Mouse (Mus musculus) heart, postnatal 25 days (tissue): Measurements from ENCODE around the gene Atxn7l3. TPM values are rescaled to one million over a fixed set of nuclear protein-coding genes. Genes with fewer than 3 reads are reported as not detected.
A peak's percentile ranks its signal among the peaks of the same experiment; 100 is the strongest.

Experiments used
- DNase-seq: peaks from one replicate; pipeline ENCODE4 v3.0.0; 2022; ENCODE audit warnings: low spot score
- intact Hi-C: fragments of 180-260 bp; cut with DNase I; formaldehyde crosslinking; loops from one replicate; pipeline ENCODE4 v1.15.1; 2025
- total RNA-seq, 2 experiments: library from RNA; stranded (reverse); gene quantifications; 2 replicates each; pipeline ENCODE4 v1.2.3; 2021

Gene Atxn7l3
- total RNA-seq, 2 experiments from 2014 or later: 21.1 to 21.7 TPM

DNA sequence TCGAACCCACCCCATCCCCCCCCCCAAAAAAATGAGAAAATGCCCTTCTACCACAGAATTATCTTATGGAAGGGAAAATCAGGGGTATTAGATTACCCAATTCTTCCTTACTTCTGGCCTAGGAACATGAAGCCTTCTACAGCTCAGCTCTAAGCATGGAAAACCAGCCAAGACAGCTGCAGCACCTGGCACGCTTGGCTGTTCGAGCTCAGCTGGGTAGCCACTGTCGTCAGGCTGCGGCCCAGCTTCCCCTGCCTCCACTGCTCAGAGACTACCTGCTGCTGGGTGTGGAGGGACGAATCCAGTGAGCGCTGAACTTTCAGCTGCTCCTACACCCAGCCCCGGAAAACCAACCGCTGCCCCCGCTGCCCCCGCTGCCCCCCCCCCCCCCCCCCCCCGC, 18.7 kb downstream of the Atxn7l3 start:
- intact Hi-C loops: no loop called here
- no peak for DNase-seq

DNA sequence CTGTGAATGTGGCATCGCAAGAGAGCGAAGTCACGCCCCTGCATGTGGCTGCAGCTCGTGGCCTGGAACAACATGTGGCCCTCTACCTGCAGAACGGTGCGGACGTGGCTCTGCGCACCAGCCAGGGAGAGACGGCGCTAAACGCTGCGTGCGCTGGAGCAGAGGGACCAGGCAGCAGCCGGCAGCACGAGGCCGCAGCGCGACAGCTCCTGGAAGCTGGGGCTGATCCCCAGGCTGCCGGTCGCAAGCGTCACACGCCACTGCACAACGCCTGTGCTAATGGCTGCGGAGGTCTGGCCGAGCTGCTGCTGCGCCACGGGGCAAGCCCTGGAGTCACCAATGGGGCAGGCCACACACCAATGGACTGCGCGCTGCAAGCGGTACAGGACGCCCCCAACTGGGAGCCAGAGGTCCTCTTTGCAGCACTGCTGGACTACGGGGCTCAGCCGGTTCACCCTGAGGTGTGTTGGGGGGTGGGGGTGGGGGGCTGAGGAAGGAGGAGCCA, 20.0 kb downstream of the Atxn7l3 start:
- intact Hi-C loops: no loop called here
- no peak for DNase-seq

DNA sequence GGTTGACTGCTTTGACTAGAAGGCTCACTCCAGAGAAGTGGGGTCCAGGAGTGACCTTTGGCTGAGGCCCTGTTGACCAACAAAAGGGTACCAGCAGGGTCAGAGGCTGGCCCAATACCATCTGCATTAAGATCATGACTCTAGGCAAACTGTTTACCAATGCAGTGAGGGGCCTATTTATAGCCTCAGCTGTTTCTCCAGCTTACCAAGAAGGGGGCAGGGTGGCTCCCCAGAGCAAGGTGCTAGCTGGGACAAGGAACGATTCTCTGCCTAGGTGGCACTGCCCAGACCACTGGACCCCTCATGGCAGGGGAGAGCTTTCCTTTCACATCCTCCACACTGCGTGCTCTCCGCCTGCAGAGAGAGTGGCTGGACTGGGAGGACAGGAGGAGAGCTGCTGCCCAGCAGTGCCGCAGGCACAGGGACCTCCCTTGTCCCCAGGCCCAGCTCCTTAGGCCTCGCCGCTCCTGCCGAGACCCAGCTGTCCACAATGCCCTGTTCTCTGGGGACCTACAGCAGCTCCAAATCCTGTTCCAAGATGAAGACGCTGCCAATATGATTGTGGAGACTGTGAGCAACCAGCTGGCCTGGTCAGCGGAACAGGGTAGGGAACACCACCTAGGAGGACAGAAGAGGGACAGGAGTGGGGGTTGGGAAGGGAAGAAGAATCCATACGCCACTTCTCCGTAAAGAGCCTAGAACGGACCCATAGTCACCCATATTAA, 27.7 kb downstream of the Atxn7l3 start, which contains the start of gene Asb16:
Gene Asb16 (plus strand): TSS at position 224 of the 725 bp plus-strand sequence.
- intact Hi-C loops: loop anchor here (5.0 kb wide), 1 partner anchor 111 kb away; the partner anchor contains the start of gene Tmem101
- DNase-seq: no peak

DNA sequence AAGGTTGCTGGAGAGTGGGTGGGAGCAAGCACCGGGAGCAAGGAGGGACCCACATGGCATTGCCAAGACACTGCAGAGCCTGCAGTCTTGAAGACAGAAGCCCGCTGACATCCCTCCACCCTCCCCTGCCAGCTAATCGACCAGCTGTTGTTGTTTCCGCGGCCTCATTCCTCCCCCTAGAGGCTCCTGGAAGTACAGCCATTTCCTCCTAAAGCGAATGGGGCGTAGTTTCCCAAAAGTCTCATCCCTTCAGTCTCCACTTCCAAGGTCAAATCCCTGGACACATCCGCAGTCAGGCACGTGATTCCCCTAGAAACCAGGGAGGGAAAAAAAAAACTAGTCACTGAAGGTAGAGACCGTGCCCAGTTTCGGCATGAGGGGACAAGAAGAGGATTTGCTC, 29.0 kb downstream of the Atxn7l3 start:
- DNase-seq: peak; percentile 54
- intact Hi-C loops: loop anchor here (1.0 to 5.0 kb wide), 2 partner anchors 110 to 165 kb away; partner anchors contain the start of gene Tmem101

DNA sequence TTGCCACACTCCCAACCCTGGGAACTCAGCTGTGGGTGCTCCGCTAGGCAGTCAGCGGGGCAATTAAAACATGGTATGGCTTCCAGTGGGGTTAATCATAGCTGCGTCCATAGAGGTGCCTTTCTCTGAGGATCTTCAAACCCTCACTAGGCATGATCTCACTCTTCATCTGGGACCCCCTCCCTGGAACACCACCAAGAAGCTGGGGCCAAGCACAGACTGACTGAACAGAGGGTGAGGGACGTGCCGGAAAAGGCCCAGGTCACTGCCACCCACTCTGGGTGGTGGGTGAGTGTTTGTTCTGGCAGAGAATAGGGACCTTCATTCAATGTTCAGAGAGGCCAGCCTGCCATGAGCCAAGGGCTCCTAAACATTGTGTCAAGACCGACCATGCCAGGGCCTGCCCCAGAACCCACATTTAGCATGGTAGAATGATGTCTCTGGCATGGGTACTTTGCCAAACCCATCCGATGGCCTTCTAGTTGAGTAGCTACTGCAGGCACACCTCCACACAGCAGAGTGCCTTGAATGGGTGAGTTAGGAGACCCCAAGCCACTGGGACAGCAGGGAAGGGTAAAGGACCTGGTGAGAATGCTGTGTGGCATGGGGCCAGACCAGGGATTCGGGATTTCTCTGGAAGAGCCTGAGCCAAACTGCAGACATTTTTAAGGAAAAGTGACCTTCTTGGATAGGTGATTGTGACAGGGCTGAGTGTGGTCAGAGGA, 29.6 kb downstream of the Atxn7l3 start:
- no peak for DNase-seq
- intact Hi-C loops: loop anchor here (1.0 to 5.0 kb wide), 2 partner anchors 109 to 164 kb away; partner anchors contain the start of gene Tmem101

DNA sequence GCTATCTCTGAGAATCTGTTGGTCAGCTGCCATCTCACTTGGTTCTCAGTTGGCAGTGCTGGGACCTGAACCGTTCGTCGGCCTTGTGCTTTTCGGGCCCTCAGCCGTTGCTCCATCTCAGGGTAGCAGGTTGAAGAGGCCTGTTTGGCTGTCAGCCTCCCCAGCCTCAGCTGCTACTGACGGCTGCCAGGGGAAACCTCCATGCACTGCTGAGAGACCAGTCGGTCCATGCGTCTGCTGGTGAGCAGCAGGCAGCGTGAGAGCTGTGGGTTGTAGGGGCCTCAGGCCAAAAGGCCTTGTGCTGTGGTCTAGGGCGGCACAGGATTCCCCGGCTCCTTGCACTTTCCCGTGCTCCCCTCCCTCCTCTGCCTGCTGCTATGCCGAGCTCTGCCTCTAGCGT, 30.6 kb downstream of the Atxn7l3 start:
- intact Hi-C loops: loop anchor here (5.0 kb wide), 1 partner anchor 109 kb away; the partner anchor contains the start of gene Tmem101
- no peak for DNase-seq

DNA sequence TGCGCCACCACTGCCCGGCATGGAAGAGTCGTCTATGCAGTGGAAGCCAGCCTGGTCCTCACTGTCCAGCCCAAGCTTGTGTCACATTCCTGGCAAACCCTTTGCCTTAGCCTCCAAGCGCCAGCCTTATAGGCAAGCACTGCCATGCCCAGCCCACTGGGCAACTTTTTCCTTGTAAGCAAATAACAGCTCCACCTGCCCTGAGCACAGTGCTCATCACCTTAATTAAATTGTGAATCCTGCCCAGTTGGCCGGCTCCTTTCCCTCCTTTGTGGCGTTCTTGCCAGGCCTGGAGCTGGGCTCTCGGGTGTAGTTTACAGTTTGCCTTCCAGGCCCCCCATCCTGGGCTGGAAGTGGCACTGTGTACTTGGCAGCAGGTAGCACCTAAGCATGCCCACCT, 33.2 kb downstream of the Atxn7l3 start:
- intact Hi-C loops: no loop called here

DNA sequence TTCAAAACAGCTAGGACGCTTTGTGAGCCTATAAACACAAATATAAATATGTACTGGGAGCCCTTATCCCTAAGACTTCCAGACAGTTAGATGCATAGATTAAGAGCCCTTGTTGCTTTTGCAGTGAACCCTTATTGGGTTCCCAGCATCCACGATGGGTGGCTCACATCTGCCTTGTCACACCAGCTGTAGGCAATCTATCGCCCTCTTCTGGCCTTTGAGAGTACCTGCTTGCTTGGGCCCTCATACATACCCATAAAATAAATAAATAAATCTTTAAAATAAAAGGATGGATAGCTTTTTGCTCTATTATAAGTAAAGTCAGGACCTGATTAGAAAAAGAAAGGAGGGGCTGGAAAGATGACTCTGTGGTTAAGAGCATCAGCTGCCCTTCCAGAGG, 37.9 kb downstream of the Atxn7l3 start:
- DNase-seq: no peak
- intact Hi-C loops: no loop called here

More for the DNA sequence above, 33.2 kb downstream of the Atxn7l3 start:
- DNase-seq: no peak

DNA sequence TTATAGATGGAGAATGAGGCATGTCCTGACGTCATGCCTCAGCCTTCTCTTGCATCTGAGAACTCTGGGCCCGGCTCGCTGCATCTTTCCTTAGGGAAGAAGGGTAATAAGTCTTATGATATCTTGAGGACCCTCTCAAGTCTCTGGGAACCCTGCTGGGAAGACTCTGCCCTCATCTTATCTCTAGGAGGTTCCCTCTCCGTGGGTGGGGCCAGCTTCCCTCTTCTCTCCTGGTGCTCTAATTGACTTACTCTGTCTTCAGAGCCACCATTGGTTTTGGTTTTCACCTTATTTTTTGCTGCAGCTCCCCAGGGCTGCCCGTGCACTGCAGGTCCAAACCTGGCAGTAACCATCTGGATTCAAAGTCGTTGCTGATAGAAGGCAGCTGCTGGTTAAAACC, 38.3 kb downstream of the Atxn7l3 start:
- intact Hi-C loops: no loop called here
- DNase-seq: no peak

DNA sequence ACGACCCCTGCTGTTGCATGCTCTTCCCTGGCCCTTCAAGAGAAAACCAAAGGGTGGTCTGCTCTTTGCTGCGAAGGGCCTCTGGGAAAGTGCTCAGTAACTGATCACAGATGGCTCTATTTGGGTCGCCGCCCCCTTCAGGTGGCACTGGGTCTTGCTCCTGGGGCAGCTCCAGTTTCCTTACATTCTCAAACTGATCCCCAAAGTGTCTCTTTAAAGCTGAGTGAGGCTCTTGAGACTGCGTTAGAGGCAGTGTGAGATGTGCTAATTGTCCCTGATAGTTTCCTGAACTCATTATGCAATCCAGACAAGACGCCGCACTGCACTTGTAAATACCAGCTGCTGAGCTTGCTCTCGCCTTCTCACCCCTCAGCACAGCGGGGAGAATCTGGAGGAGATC, 38.9 kb downstream of the Atxn7l3 start:
- DNase-seq: no peak
- intact Hi-C loops: no loop called here

DNA sequence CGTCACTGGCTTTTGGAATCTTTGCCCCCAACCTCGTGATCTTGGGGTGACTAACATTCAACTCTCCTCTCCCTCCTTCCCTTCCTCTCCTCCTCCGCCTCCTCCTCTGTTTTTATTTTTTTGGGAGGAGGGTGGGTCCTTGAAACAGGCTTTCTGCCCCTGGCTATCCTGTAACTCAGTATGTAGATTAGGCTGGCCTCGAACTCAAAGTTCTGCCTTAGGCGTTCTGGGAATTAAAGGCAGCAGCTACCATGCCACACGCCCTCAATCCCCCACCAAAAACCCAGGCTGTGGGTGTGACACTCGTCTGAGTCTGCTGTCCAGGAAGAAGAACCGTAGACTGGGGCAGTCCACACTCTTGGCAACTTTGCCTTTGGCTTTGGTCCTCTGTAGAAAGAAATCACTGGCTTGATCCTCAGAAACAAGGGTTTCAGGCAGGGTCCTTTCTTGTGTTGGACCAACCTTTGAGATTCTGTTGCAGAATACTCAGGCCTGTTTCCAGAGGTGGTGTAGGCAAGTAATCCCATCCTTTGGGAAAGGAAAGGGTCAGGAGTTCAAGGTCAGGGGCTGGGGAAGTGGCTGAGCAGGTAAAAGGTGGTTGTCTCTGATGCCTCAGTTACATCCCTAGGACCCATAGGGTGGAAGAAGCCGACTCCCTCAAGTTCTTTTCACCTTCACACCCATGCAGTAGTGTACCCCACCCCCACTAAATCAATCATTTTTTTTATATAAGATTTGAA, 46.9 kb downstream of the Atxn7l3 start:
- no peak for DNase-seq
- intact Hi-C loops: loop anchor here (2.0 to 5.0 kb wide), 2 partner anchors 33 to 65 kb away; partner anchors contain the start of genes Lsm12 and Tmub2

DNA sequence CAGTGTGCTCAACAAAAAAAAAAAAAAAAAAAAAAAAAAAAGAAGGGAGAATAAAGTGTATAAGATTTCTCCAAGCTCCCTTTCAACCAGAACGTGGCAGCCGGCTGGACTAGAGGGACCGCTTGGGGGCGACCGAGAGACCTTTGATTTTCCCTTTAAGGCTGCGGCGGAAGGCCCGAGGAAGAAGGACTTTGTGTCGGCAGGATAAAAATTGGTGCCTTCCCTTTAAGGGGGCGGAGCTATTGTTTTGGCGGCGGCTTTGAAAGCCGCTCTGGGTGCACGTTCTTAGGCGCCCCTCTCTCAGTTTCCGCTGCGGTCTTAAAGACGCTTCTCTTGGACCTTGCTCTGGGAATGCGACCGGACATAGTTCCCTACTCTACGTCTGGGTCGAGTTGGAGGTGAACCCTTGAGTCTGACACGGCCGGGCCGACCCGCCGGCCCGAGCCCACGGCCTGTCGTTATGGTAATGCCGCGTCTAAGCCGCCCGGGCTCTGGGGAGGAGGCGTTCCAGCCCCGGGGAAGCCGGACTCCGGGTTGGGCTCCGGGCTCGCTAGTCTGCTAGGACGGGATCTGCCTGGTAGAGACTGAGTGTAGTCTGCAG, 47.7 kb downstream of the Atxn7l3 start, which contains the start of gene BC030867:
Gene BC030867 (plus strand): TSS at position 253 of the 601 bp plus-strand sequence.
- DNase-seq: peak; percentile 76
- intact Hi-C loops: loop anchor here (1.0 to 5.0 kb wide), 3 partner anchors 18 to 64 kb away; partner anchors contain the start of genes Hdac5, Lsm12 and Tmub2

DNA sequence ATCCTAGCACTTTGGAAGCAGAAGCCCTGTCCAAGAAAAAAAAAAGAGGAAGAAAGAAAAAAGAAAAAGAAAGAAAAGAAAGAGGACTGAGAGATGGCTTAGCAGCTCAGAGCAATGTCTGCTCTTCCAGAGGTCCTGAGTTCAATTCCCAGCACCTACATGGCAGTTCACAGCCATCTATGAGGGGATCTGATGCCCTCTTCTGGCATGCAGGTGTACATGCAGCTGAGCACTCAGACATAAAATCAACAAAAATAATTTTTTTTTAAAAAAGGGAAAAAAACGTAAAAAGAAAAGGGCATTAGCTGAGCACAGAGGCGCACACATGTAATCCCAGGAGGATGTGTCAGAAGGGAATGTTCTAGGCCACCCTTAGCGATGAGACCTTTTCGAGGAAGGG, 49.6 kb downstream of the Atxn7l3 start:
- no peak for DNase-seq
- intact Hi-C loops: loop anchor here (5.0 kb wide), 1 partner anchor 35 kb away; the partner anchor contains the start of gene Tmub2

DNA sequence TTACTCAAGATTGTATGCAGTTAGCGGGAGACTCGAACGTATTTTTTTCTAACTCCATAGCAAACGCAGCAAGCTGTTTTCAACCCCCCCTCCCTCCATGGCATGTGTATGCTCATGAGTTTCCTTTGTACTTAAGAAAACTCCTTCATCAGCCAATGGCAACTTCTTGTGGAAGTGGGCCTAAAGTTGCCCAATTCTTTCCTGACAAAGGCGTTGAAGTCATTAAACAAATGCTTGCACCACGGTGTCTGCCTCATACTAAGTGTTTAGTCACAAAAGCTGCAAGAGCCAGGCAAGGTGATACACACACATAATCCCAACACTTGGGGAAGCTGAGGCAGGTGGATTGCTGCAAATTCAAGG, 50.2 kb downstream of the Atxn7l3 start:
- intact Hi-C loops: loop anchor here (5.0 kb wide), 1 partner anchor 36 kb away; the partner anchor contains the start of gene Tmub2
- DNase-seq: no peak

DNA sequence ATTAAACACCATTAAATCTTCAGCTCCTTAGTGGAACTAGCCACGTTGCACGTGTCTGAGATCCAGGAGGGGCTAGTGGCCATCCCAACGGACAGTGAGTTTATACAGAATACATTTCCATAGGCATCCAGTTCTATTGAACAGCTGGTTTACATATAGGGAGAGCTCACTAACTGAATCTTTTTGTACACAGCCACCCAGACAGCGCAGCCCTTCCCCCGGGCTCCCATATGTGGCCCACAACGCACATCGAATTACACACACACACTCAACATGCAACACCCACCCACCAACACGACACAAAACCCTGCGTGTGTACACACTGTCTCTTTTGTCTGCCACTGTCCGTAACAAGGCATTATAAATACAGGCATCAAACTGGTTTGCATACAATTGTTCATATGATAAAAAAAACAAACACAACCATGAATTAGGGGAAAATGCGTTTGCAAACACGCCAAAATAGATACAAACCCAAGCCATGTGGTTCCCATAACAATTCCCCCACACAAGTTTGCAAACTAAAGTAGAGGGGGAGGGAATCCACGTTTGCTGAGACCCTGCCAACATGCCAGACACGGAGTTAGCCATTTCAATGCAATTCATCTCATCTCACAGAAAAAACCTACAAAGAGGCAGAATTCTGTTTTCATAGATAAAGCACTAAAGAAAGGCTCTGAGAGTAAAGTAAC, 50.7 kb downstream of the Atxn7l3 start:
- intact Hi-C loops: loop anchor here (5.0 kb wide), 1 partner anchor 37 kb away; the partner anchor contains the start of gene Tmub2

DNA sequence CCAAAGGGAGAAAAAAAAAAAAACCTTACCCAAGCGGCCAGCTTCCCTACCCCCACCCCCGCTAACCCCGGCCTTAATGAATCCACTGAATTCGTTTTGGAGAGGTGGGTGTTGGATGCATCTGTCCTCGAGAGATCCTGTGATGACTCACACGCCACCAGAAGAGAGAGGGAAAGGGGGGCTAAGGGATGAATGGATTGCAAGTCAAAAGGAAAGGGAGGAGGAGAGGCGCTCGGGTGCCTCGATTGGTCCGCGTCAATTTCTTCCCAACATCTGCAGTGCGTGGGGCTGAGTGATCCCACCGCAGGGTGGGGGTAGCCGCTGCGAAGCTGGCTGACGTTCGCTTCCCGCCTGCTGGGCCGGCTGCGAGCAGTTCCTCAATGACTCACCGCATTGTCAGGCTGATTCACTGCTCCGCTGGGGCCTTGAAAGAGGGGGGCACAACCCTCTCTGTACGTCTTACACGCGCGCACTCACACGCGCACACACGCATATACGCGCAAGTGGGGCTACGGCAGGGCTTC, 51.4 kb downstream of the Atxn7l3 start:
- DNase-seq: peak; percentile 57
- intact Hi-C loops: loop anchor here (5.0 kb wide), 1 partner anchor 37 kb away; the partner anchor contains the start of gene Tmub2

More for the DNA sequence above, 50.7 kb downstream of the Atxn7l3 start:
- no peak for DNase-seq

DNA sequence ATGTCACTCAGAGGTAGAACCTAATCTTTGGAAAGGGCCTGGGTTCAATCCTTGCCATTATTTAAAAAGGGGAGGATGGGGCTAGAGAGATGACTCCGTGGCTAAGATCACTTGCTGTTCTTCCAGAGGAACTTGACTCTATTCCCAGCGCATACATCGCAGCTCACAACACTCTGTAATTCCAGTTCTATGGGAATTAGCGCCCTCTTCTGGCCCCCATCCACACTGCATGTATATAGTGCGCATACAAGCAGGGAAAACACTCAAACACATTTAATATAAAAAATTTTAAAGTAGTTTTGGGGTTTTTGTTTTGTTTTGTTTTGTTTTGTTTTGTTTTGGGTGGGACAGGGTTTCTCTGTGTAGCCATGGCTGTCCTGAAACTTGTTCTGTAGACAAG, 54.6 kb downstream of the Atxn7l3 start:
- no peak for DNase-seq
- intact Hi-C loops: no loop called here

DNA sequence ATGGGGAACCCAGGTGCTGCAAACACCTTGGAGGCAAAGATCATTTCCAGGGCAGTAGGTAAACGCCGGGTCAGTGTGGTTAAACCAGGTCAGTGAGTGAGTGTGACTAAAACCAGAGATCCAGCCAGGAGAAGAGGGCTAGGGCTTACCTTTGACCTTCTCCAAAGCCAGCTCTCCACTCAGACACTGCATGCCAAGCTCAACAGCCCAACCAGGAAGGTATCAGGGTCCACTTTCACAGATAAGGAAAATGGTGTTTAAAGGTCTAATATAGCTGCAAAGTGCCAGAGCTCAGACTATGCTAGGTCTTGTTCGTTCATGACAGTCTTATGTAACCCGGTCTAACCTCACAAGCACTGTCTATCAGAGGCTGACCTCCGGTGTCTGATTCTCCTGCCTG, 55.2 kb downstream of the Atxn7l3 start:
- no peak for DNase-seq
- intact Hi-C loops: no loop called here
